Mouse (Mus musculus): ENCODE data around the gene Pik3cg. TPM values are rescaled to one million over a fixed set of nuclear protein-coding genes. Genes with fewer than 3 reads are reported as not detected.
A peak's percentile ranks its signal among the peaks of the same experiment; 100 is the strongest.

Pik3cg gene
- polyA plus RNA-seq, 1 experiment from 2014 or later: 0.72 TPM

DNA sequence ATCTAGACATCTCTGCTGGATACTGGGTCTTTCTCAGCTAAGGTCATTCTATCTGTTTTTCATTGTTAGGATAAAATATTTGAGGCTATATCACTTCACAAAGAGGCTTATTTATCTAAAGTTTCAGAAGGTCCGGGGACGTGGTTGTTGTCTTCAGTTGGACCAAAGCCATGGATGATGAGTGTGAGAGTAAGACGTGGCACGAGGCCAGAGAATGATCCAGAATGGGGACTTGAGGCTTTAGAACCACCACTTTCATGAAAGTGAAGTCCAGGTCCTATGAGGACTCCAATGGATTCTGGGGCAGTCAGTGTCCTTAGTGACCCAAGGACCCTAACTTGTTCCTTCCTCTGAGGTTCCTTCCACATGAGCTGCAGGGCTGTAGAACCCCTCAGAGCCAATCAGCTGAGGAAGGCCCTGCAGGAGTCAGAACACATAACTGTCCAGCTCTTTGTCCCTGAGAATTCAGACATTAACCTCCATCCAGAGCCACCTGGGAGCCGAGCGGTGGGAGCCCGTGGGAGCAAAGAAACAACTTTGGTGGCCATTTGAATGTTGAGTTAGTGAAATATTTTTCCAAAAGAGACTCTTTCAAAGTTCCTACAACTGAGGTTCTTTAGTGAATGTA, 14.4 kb upstream of the Pik3cg start:
- Histone ChIP-seq H3K4me3 (replicated peaks) (no peak overlapping the region), H3K9ac (replicated peaks) (no peak overlapping the region), H3K27me3 (replicated peaks) (no peaks in the 10 kb centered on the region), H3K36me3 (no peaks in the 10 kb centered on the region), H3K9me3 (replicated peaks) (no peaks in the 10 kb centered on the region), H3K4me1 (no peaks in the 10 kb centered on the region), H3K4me2 (no peak overlapping the region), H3K27ac (replicated peaks) (no peak overlapping the region)
- WGBS: 93% methylated on average over 7 of the region's 7 CpGs
- ATAC-seq (ENCODE audit: low FRiP score): no peak

DNA sequence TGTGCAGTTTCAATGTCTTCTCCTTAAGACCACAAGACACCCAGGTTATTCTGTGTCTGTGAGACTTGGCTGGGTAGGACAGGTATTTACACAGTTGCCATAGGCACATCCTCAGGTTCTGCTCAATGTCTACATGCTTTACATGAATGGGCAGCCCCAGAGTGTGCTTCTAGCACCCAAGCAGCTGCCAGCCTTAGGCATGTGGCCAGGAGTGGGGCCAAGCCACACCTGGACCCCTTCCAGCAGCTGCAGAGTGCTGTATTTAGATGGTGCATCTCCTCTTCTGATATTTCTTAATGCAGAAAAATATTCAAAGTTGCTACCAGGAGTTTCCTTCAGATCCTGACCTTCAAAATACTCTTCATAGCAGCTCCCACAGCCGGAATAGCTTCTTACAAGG, 11.9 kb upstream of the Pik3cg start:
- H3K9ac ChIP-seq (replicated peaks): no peak overlapping the region
- H3K4me3 ChIP-seq (replicated peaks): no peak overlapping the region
- no peak overlapping the region for H3K4me2 ChIP-seq
- H3K9me3 ChIP-seq (replicated peaks): no peaks in the 10 kb centered on the region
- no peak for ATAC-seq (ENCODE audit: low FRiP score)
- H3K36me3 ChIP-seq: no peaks in the 10 kb centered on the region
- H3K27ac ChIP-seq (replicated peaks): no peak overlapping the region
- H3K27me3 ChIP-seq (replicated peaks): no peaks in the 10 kb centered on the region
- 73% methylated on average over 1 of the region's 1 CpGs for WGBS
- no peaks in the 10 kb centered on the region for H3K4me1 ChIP-seq

DNA sequence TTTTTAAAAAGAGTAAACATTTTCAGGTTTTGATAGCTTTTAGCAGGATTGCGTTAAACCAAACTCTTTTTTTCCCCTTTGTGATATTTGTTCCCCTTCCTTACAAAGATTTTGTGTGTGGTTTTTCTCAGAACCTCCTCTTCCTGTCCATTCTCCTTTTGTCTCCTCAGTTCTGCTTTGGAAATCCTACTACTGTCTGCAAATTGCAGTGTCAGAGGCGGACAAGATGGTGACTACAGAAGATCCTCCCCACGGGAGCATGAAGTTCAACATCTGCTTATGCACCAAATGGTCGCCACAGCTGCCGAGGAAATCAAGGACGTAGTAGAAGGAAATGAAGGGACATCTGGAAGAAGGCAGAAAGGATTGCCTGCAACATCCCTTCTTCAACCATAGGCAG, 6.7 kb upstream of the Pik3cg start:
- H3K4me2 ChIP-seq: no peak overlapping the region
- H3K27me3 ChIP-seq (replicated peaks): no peaks in the 10 kb centered on the region
- ATAC-seq (ENCODE audit: low FRiP score): no peak
- H3K27ac ChIP-seq (replicated peaks): no peak overlapping the region
- no peaks in the 10 kb centered on the region for H3K9me3 ChIP-seq (replicated peaks)
- H3K9ac ChIP-seq (replicated peaks): no peak overlapping the region
- no peak overlapping the region for H3K4me3 ChIP-seq (replicated peaks)
- no peaks in the 10 kb centered on the region for H3K36me3 ChIP-seq
- no peaks in the 10 kb centered on the region for H3K4me1 ChIP-seq
- WGBS: 82% methylated on average over 6 of the region's 6 CpGs

DNA sequence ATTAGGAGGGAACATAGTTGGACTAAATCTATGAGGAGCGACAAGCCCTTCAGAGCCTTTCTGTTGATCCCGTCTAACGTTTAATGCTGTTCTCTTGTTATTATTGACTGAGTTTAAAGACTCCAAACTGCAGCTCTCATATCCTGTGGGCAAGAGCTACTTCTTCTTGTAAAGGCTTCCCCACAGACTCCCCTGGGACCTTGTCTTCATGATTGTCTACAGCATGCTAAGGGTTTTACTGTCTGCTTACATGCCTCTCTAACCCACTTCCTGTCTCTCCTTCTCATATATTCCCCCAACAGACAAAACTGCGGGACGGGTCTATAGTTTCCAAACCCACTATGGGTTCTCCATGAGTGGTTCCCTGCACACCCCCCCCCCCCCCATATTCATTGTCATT, 4.2 kb upstream of the Pik3cg start:
- Histone ChIP-seq H3K4me2 (no peak overlapping the region), H3K27ac (replicated peaks) (no peak overlapping the region), H3K9ac (replicated peaks) (no peak overlapping the region), H3K27me3 (replicated peaks) (no peaks in the 10 kb centered on the region), H3K9me3 (replicated peaks) (no peaks in the 10 kb centered on the region), H3K4me1 (no peaks in the 10 kb centered on the region), H3K36me3 (no peaks in the 10 kb centered on the region), H3K4me3 (replicated peaks) (no peak overlapping the region)
- 90% methylated on average over 5 of the region's 5 CpGs for WGBS
- ATAC-seq (ENCODE audit: low FRiP score): no peak

DNA sequence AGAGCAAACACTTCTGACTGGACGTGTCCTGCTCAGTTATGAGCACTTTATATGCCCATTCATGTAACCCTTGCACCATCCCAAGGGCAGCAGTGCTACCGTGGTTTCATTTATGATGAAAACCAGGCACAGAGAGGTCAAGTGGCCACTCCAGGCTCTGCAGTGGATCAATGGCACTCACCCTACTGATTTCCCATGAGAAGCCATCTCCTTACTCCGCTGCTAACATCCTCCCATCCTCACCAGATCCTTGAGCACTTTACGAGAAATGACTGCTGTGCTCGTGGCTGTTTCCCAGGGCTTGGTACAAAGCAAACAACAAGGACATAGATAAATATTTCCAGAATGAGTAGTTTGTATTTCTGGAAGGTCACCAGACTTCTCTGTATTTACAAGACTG, 3.7 kb upstream of the Pik3cg start:
- Histone ChIP-seq H3K36me3 (no peaks in the 10 kb centered on the region), H3K27ac (replicated peaks) (no peak overlapping the region), H3K27me3 (replicated peaks) (no peaks in the 10 kb centered on the region), H3K4me3 (replicated peaks) (no peak overlapping the region), H3K9ac (replicated peaks) (no peak overlapping the region), H3K4me1 (no peaks in the 10 kb centered on the region), H3K9me3 (replicated peaks) (no peaks in the 10 kb centered on the region), H3K4me2 (no peak overlapping the region)
- 86% methylated on average over 5 of the region's 5 CpGs for WGBS
- no peak for ATAC-seq (ENCODE audit: low FRiP score)

DNA sequence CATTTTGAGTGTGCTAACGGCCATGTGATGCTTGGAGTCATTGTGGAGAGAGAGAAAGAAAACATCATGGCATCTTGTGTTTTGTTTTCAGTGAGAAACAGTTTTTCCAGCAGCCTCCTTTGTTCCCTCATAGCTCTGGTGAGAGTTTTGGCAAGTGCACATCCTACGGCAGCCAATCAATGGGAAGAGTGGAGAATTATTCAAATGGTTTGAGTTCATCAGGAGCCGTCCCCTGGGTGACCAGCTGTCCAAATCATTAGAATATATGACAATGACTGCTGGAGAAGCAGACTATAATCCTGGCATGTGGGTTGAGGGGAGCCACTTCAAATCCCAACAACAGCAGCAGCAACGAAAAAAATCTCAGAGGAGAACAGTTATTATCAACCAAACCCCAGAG, 2.8 kb upstream of the Pik3cg start:
- WGBS: 36% methylated on average over 4 of the region's 4 CpGs
- peak; percentile 50 for ATAC-seq (ENCODE audit: low FRiP score)
- Histone ChIP-seq H3K4me1 (no peaks in the 10 kb centered on the region), H3K27ac (replicated peaks) (0 out of 2 replicates have a peak overlapping the region, but pooled peaks have one; percentile 38), H3K36me3 (no peaks in the 10 kb centered on the region), H3K9me3 (replicated peaks) (no peaks in the 10 kb centered on the region), H3K27me3 (replicated peaks) (no peaks in the 10 kb centered on the region), H3K9ac (replicated peaks) (no peak overlapping the region), H3K4me3 (replicated peaks) (no peak overlapping the region), H3K4me2 (no peak overlapping the region)

DNA sequence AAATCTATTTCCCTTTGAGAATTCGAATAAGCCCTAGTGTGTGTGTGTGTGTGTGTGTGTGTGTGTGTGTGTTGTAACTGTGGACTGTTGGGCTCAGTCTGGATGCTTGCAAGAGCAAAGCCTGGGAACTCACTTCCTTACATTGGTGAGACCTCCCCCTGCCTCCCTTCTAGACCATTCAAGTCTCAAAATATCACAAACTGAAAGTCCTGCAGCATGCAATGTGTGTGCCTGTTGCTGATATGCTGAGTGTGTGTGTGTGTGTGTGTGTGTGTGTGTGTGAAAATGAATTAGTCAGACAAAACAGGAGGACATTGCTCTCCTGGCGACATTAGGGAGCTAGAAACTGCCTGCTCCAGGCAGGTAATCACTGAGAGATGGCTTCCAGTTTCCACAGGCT, 492 bp upstream of the Pik3cg start:
- H3K9me3 ChIP-seq (replicated peaks): no peaks in the 10 kb centered on the region
- ATAC-seq (ENCODE audit: low FRiP score): no peak
- no peak overlapping the region for H3K27ac ChIP-seq (replicated peaks)
- WGBS: 73% methylated on average over 2 of the region's 2 CpGs
- no peak overlapping the region for H3K9ac ChIP-seq (replicated peaks)
- H3K4me1 ChIP-seq: no peaks in the 10 kb centered on the region
- H3K4me2 ChIP-seq: no peak overlapping the region
- H3K36me3 ChIP-seq: no peaks in the 10 kb centered on the region
- H3K4me3 ChIP-seq (replicated peaks): no peak overlapping the region
- H3K27me3 ChIP-seq (replicated peaks): no peaks in the 10 kb centered on the region

DNA sequence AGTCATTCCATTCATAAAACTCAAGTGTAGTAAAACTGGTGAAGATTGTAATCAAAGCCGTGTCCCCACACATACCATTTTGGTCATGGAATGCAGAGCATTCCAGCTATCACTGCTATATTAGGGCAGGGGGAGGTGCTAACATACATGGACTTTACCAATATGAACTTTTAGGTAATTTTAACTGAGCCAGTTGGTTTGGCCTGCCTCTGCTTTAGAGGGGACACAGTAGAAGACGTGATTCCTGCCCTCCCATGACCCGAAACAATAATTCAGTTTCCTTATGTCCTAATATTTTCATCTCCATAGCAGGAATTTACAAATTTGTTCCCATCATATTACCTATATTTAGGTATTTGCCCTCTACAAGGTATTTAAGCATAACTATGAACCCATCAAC, 1.3 kb downstream of the Pik3cg start:
- no peak for ATAC-seq (ENCODE audit: low FRiP score)
- 86% methylated on average over 3 of the region's 3 CpGs for WGBS
- H3K9me3 ChIP-seq (replicated peaks): no peaks in the 10 kb centered on the region

DNA sequence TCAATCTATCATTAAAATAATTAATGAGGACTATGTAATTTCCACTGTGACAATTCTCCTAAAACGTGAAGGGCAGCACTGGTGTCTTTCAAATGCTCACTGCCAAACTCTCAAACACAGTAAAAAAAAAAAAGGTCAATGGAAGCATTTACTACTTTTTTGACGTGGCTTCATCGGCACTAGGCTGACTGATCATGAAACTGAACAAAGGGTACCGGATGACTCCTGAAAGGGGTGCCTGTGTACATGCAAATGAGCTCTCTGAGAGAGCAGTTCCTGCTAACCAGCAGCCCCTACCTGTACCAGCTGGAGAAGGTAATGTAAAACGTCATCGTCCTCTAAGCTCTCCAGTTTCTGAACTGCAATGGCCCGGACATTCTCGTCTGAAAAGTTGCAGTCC, 4.8 kb downstream of the Pik3cg start:
- Histone ChIP-seq H3K36me3 (no peaks in the 10 kb centered on the region), H3K4me1 (no peaks in the 10 kb centered on the region), H3K9me3 (replicated peaks) (no peaks in the 10 kb centered on the region), H3K4me3 (replicated peaks) (no peak overlapping the region), H3K9ac (replicated peaks) (no peak overlapping the region), H3K4me2 (no peak overlapping the region), H3K27ac (replicated peaks) (no peak overlapping the region), H3K27me3 (replicated peaks) (no peaks in the 10 kb centered on the region)
- no peak for ATAC-seq (ENCODE audit: low FRiP score)
- 33% methylated on average over 8 of the region's 8 CpGs for WGBS

More for the DNA sequence above, 1.3 kb downstream of the Pik3cg start:
- Histone ChIP-seq H3K9ac (replicated peaks) (no peak overlapping the region), H3K4me1 (no peaks in the 10 kb centered on the region), H3K4me3 (replicated peaks) (no peak overlapping the region), H3K27me3 (replicated peaks) (no peaks in the 10 kb centered on the region), H3K4me2 (no peak overlapping the region), H3K36me3 (no peaks in the 10 kb centered on the region), H3K27ac (replicated peaks) (no peak overlapping the region)

DNA sequence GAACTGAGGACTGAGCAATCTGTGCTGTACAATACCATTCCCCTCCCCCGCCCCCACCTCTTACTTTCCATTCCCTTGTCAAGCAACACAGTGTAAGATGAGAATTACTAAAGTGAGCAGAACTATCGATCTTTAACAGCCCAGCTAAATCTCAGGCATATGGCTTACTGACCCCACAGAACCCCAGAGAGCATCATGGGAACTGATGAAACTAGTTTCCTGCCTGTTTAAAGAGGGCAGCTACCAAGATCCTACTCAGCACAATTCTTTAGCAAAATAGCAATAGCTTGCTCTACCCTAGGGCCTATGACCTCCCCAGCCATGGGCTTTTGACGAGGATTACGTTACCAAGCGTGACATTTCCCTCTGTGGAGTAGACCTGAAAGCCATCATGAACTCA, 5.9 kb downstream of the Pik3cg start:
- no peak for ATAC-seq (ENCODE audit: low FRiP score)
- H3K4me1 ChIP-seq: no peaks in the 10 kb centered on the region
- no peaks in the 10 kb centered on the region for H3K27me3 ChIP-seq (replicated peaks)
- H3K27ac ChIP-seq (replicated peaks): no peak overlapping the region
- no peaks in the 10 kb centered on the region for H3K36me3 ChIP-seq
- H3K9me3 ChIP-seq (replicated peaks): no peaks in the 10 kb centered on the region
- no peak overlapping the region for H3K9ac ChIP-seq (replicated peaks)
- H3K4me2 ChIP-seq: no peak overlapping the region
- 87% methylated on average over 5 of the region's 5 CpGs for WGBS
- H3K4me3 ChIP-seq (replicated peaks): no peak overlapping the region

DNA sequence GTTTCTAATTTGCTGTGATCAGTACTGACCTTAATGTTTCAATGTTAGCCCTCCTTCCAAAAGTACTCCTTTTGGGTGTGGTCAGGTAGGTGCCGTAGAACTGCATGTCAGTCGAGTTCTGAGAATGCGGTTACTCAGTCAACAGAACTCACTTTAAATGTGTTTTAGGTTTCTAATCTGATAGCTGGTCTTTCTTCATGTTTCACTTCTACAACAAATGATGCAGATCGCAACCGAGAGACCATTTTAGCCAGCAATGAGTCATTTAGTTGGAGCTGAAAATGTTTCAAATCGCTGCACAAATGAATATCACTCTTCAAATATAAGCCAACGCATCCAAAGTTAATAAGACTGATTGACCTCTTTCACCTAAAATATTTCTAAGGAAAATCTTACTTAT, 6.5 kb downstream of the Pik3cg start:
- no peak for ATAC-seq (ENCODE audit: low FRiP score)
- H3K4me2 ChIP-seq: no peak overlapping the region
- H3K9ac ChIP-seq (replicated peaks): no peak overlapping the region
- no peaks in the 10 kb centered on the region for H3K27me3 ChIP-seq (replicated peaks)
- H3K4me3 ChIP-seq (replicated peaks): no peak overlapping the region
- H3K36me3 ChIP-seq: no peaks in the 10 kb centered on the region
- 97% methylated on average over 7 of the region's 7 CpGs for WGBS
- H3K27ac ChIP-seq (replicated peaks): no peak overlapping the region
- no peaks in the 10 kb centered on the region for H3K4me1 ChIP-seq
- H3K9me3 ChIP-seq (replicated peaks): no peaks in the 10 kb centered on the region

DNA sequence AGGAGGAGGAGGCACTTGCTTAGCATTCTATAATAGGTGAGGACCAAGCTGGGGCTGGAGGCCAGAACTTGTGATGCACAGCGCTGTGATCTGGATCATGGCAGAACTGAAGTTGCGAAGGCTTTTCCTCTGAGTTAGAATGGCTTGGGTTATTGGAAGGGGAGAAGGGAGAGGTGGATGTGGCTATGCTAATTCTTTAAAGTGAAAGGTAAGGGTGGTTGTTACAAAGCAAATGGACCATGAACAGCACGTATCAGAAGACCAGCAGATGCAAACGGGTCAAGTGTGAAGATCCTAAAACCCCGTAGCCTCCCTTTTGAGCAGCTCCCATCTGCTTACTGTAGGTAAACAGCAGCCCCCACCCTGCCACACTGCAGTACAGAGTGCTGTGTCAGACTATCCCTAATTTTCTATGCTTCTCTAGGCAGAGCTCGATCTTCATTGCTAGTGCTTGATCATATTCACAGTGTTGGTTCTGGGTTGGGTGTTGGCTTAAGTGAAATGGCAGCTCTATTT, 7.3 kb downstream of the Pik3cg start:
- Histone ChIP-seq H3K36me3 (no peaks in the 10 kb centered on the region), H3K9ac (replicated peaks) (no peak overlapping the region), H3K27ac (replicated peaks) (no peak overlapping the region), H3K9me3 (replicated peaks) (no peaks in the 10 kb centered on the region), H3K4me1 (no peaks in the 10 kb centered on the region), H3K27me3 (replicated peaks) (no peaks in the 10 kb centered on the region), H3K4me3 (replicated peaks) (no peak overlapping the region), H3K4me2 (no peak overlapping the region)
- ATAC-seq (ENCODE audit: low FRiP score): no peak
- 81% methylated on average over 6 of the region's 6 CpGs for WGBS
